Mouse (Mus musculus): Measurements from ENCODE around the gene Atp1a1.
A peak's percentile ranks its signal among the peaks of the same experiment; 100 is the strongest.

Gene Atp1a1

DNA sequence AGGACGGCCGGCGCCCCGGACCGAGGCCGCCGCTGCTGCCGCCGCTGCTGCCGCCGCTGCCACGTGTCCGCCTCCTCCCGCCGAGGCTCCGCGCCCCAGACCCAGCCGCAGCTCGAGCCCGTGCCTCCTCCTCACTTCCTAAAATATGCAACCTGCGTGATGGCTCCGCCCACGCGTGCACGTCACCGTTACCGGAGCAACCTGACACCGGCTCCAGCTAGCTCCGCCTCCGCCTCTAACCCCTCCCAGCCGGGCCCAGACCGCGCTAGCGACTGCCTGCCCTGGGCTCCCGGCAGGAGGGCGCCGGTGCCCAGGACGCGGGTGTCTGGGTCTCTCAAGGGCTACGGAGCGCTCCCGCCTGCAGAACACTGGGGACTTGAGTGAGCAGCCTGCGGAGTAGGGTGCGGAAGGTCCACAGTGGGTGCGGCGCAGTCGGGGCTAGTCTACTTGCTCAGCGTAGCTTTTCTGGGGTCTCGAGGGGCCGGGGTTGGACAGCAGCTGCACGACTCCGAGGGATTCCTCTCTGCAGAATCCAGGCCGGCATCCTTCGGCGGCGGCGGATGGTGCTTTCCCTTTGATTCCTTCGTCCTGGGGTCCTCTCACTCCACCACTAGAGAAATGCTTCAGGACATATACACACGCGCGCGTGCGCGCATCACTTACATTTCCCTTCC is at the start of gene Atp1a1:
TSS of gene Atp1a1 (minus strand) at position 135 of the 674 bp plus-strand sequence.
- peak; percentile 98 for DNase-seq

DNA sequence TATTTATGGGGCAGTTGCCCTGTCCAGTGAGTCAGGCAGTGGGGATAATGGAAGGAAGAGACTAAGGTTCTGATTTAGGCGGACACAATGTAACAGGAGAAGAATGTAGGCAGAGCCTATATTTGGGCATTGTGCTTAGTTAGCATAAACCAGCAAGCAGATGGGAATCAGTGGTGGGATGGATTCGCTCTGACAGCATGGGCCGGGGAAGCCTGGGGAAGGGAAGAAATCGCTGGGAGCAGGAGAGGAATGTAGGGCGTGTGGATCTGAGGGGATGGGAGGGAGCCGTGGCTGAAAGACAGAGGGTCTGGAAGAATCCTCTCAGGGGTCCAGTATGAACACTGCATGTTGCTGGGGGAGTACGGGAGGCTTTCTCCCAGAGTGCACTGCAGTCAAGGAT is 49.0 kb upstream of the Atp1a1 start:
- DNase-seq = peak; percentile 55

DNA sequence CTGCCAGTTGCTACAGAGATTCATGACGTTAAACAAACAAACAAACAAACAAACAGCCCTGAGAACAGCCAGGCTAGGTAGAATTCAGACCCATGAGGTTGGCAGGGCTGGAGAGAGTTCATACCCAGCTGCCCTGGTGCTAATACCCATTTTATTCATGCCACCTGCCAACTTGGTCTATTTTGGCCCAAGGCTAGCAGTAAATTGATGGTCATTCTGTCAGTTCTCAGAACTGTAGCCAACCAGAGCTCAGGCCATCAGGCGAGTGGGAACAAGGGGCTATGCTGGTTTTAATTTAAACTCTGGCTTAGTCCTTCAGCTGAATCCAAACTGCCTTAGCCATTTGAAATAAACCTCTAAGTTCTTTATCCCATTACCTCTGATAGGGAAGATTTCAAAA is 48.5 kb upstream of the Atp1a1 start:
- peak; percentile 57 for DNase-seq

DNA sequence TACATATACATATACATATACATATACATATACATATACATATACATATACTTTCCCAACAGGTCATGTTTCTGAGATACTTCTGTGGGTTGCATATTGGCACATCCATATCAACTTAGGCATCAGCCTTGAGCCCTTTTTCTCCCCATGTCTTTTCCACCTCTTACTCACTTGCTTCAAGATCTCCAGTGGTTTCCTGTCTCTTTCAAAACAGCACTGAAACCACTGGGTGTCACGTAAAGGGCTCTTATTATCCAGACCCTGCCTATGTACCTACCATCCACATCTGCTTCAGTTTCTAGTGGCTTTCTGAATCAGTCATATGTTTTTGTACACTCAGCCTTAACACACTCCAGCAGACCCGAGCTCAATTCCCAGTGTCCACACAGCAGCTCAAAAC is 45.8 kb upstream of the Atp1a1 start:
- no peak for DNase-seq

DNA sequence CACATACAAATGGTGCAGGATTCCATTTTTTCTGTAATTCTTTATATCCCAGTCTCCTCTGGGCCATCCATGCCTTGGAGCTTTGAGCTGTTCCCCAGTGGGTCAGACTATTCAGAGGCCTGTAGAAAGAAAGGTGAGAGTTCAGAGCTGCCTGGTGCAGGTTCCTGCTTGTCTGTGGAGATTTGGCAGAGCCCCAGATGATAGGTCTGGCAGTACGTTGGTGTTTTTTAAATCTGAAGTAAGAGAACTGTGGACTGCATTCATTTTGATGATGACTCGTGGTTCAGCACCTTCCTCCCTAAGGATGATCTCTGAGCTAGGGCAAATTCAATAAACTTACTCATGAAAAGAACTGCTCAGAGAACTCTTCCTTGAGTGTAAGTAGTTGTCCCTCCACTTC is 44.8 kb upstream of the Atp1a1 start:
- DNase-seq = no peak

DNA sequence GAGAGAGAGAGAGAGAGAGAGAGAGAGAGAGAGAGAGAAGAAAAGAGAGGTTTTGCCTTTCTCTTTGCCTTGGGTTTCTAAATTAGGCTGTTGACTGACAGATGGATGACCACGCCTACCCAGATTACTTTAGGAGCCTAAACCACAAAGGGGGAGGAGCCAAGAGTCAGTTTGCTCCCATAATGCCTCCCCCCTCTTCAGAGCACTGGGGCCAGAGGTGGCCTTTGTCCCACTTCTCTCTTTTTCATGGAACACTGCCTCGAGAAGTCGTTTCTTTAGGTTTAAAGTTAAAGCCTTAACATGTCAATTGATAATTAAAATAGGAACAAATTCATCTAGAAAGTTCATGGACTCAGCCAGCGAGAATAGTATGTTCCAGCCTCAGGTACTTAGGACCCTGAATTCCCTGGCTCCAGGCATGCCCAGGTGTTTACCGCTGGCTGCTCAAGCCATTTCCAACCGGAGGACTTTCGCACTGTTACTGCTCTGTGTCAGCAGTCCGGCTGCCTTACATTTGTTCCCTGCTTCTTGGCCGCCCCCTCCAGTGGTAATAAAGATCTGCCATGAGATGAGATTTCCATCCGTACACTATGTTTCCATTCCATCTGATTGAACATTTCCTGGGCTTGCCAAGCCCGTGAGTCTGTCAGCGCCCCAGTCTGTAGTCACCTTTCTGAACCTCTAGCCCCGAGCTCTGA is 43.8 kb upstream of the Atp1a1 start:
- no peak for DNase-seq

DNA sequence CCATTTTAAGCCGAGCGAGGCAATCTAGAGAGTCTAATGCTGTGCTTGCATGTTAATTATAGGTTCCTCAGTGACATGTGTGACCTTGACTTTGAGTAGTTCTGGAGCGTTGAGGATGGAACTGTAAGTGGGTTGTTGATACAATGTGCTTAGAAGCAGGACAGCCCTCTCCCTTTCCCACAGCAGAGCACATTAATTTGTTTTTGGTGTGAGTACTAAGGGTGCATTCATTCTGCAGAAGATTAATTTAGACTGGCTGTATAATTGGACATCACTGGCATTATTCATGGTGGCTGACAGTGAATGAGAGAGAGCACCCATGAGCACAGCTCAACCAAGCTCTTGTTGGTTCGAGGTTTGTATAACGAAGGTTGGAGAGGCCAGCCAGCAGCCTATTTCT is 42.3 kb upstream of the Atp1a1 start:
- no peak for DNase-seq

DNA sequence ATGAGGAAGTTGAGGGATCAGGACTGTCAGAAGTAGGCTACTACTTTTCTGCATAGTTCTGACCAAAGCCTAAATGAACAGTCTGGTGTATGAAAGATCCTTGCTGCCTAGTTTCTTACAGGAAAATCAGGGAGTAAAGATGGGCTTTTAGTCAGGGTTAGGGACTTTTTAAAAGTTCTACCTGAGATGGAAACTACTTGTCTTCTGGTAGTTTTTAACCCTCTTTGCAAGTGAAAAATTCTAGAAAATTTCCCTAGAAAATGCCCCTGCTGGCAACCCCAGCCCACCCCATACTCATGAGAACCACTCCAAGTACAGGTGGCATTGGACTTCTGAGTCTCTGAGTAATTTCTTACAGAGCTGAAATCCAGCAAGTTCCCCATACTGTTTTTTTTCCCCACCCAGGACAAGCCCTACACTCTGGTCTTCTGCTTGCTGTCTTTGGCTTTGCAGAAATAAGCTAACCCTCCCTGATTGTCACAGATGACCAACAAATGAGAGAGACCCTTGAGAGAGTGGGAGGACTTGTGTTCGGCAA is 41.2 kb upstream of the Atp1a1 start:
- DNase-seq = no peak

DNA sequence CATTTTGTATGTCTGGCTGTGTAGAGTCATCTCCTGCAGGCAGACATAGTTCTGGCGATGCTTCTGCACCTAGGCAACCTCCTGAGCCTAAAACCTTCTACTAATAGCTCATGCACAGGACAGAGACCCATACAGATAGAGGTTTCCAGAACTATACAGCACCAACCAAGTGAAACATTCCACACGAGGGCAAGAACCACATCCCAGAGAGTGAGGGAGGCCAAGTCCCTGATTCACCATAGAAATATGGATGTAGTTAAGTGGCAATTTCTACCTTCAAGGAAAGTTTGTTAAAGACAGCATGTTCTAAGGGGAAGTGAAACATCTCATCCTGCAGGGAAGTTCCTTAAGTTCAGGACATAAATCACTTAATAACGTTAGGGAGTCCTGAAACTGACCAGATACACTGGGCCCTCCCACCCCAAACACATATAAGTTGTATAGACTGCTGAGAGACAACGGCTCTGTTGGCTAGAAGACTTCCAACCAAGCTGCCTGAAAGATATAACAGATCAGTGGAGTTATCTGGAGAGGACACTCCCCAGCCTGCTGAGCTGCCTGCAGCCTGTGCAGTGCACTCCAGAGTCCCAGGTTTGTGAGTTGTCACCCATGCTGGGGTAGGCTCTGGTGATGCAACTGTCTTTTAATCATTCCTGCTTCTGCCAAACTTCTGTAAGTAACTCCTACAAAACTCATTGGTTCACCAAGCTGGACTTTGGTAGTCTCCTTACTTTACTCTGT is 39.7 kb upstream of the Atp1a1 start:
- no peak for DNase-seq

DNA sequence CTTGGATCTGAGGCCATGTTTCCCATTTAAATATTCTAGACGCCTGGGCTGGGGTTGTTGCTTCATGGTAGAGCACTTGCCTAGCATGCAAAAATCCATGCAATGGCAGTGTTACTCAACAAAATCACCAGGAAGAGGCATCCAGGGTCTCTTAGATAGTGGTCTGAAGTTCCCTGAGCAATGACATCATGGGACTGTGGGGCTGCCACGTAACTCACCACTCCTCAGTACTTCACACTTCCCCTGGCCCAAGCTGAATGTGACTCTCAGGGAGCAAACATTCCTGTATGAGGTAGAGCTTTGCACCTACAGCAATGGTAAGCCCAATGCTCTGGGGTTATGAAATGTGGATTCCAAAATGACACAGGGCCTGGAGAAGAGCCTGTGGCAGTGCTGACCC is 38.8 kb upstream of the Atp1a1 start:
- no peak for DNase-seq

DNA sequence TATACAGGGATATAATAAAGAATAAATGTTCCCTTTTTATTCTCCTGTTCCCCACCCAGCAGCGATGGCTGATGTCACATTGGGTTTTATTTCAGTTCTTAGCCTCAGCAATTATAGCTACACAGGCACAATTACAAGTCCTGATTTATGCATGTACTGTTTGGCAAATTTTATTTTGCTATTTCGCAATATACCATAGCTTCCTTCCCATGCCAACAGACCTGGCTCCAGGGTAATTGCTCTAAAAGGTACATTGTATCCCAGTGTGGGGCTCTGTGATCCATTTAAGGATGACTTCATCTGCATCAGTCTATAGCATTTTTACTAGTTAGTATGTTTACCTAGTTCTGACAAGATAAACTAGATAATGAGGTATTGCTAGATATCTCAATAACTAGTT is 33.7 kb upstream of the Atp1a1 start:
- DNase-seq = no peak

DNA sequence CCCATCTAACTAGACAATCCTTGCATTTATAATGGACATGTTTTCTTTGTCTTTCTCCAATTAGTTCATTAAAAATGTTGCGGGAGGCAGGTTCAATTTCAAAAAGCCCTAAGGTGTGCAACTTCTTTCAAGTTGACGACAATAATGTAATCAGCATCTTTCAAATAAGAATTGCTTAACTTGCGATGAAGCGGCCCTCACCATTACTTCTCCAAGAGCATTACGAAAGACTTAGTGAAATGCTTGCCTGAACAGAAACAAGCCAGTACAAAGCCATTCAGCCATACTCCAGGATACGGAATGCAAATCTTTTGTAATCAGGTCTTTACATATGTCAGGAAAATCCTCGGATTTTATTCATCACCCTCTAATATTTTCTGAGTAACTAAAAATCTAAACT is 32.0 kb upstream of the Atp1a1 start:
- no peak for DNase-seq

DNA sequence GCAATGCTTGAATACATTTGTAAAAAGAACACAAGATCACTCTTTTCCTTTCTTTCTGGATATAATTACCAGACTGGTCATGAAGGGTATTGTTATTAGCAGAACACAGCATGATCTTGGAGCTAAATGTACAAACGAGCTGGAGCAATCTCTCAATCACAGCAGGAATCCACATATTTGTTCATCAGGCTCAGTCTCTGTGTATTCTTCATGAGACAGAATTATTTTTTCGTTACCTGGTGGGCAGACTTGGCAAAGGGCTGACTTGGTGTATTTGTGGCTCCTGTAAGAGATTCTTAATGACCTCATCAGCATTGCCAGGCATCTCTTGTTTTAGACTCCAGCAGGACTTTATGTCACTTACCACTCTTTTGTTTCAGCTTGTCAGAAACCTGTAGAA is 31.6 kb upstream of the Atp1a1 start:
- DNase-seq = peak; percentile 57

DNA sequence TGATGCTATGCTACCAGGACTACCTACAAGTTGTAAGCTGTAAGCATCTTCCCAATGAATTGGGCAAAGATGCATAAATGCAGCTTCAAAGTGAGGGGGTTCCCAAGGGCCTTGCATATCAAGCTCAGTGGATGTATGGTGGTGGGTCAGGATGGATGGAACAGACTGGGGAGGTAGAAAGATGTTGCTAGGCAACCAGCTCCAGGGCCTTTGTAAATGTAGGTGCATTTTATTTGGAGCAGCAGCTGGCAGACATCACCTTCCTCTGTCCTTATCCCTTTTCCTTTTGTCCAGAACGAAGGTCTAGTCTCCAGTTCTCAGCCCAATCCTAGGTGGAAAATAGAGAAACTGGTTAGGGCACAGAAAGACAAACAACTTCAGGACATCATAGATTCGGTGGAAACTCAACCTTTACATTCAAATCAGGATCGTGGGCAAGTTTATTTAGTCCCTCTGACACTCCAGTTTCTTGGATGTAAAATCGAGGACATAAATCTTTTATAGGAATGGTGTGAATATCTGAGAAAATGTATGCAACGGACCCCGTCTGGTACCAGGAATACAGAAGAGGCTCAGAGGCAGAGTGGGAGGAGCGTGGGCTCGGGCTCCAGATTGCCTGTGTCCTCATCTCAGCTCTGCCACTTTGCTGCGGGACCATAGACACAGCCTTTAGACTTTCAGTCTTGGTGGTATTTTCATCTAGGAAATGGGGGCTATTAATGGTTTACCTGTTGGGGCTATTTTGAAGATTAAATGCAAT is 29.8 kb upstream of the Atp1a1 start:
- no peak for DNase-seq

DNA sequence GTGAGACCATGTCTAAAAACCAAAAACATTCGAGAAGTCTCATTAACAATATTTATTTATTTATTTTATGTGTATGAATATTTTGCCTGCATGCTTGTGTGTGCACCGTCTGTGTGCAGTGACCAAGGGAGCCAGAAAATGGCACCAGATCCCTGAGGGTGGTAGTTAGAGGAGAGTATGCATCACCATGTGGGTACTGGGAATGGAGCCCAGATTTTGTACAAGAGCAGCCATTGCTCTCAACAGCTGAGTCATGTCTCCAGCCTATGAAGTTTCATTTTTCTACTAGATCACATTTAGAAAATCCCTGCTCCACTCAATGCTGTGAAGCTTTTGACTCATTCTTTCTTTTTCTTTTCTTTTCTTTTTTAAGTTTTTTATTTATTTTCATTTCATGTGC is 23.8 kb upstream of the Atp1a1 start:
- no peak for DNase-seq

DNA sequence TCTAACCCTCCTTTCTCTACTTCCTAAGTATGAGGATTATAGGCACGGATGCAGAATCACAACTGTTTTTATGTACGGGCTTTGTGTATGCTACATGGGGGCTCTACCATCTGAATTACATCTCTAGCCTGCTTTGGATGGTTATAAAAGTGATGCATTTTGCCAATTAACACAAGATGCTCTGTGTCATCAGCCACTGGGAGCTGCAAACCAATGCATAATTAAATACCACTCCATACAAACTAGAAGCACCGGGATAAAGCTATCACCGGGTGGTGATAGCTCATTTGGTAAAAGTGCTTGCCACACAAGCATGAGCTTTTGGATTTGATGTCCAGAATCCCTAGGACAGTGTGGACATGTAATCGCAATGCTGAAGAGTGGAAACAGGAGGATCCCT is 19.8 kb upstream of the Atp1a1 start:
- DNase-seq = no peak

DNA sequence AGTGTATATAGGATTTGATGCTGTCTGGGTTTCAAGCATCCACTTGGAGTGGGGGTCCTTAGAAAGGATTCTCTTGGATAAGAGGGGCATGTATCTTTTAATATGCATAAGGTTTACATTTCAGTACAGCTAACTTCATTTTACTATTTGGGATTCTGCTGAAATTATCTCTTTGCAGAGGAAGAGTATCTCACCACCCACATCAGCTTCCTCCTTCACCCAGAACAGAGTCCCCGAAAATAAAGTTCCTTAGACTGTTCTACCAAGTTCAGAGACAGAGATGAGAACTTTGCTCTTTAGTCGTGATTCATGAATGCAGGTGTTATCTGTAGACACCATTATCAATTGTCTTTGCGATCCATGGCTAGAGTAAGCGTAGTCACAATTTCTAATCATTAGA is 14.5 kb upstream of the Atp1a1 start:
- DNase-seq = no peak

DNA sequence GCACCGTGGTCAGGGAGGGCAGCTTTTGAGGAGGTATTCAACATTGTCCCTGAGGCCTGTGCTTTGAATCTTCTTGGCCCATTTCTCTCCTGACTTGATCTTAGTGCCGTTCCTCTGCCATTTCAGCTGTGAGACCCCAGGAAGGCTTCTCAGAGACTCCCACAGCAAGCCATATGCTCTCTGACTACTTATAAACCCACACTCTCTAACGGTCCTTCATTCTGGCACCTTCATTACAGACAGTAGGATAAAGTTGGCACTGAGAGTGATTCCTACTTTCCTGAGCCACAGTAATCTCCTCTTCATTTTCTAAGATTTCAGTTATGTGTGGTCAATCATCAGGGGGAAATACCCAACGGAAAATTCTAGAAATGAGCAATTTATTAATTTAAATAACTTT is 14.0 kb upstream of the Atp1a1 start:
- no peak for DNase-seq

DNA sequence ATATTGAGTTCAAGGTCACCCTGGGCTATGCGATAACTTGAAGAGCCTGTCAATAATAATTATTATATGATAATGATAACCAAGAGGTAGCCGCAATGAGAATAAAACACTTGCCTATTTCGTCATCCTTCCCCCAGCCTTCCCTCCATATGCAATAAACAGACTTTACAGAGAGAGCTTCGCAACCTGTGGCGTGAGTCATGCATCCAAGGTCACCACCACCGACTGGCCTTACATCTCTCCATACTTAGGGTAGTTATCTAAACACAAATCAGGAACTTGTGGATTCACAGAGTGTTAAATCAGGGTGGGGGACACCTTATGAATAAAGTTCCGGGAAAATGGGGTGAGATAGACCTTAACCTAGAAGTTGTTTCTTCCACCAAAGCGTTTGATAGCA is 13.0 kb upstream of the Atp1a1 start:
- DNase-seq = no peak

DNA sequence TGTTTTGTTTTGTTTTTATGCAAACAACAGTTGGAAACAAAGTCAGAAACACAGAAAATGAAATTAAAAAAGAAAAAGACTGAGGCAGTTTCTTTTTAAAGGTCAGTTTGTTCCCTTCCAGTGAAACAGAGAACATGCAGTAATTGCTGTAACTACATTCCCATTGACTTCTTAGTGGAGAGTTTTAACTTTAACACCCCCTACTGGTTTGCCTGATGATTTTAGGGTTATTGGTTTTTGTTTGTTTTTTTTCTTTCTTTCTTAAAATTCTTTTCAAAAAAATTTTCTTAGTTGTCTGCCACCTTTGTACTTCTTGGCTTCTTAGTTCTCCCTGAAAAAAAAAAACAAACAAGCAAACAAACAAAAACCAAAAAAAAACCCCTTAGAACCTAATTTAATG is 12.5 kb upstream of the Atp1a1 start:
- no peak for DNase-seq

DNA sequence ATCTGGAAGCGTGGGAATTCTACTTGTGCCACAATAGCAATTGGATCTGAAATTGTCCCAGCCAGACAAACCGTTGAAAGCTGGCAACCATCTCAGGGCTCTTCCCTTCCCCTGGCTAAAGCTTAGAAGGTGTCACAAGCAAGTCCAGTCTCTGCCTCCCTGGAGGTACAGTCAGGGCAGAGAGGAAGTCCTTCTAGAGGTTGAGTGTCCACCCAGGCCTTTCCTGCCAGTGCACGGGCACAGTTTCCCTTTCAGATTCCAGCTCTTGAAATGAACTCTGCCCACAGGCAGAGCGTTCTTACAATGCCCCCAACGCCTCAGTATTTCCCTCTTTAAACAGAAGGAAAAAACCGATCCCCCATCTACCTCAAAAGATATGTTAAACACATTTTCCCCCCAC is 11.4 kb upstream of the Atp1a1 start:
- no peak for DNase-seq

DNA sequence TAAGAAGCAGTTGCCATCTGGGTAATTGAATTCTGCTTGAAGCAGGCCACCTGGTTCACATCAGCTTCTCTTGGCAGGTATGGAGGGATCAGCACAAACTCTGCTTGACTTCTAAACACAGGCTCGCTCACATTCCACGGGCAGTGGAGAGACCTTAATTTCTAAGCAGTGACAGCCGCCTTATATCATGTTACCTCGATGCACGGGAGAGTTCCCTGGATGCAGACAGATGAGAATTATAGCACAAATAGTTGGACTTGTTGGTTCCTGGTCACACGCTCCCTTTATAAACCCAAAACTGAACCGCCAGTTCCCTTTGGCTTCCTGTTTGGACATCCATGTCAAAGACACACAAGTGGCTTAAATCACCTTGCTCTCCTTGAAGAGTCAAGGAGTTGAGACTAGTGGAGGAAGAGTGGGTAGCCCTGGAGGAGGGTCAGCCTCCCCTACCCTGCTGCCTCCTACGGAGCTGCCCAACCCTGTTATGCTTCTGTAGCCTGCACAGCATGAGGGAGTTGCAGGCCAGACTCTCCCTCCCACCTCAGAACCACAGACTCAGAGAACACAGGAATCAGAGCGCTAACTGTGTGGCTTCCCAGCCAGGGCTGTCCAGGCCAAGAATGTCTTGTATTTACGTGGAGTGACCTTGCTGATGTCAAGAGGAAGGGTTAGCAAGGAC is 7.5 kb upstream of the Atp1a1 start:
- DNase-seq = no peak

Measured in cerebellum, adult 8-10 months (tissue).